16 mouse cellular contexts compared by ENCODE assay signal in the genomic region with DNA sequence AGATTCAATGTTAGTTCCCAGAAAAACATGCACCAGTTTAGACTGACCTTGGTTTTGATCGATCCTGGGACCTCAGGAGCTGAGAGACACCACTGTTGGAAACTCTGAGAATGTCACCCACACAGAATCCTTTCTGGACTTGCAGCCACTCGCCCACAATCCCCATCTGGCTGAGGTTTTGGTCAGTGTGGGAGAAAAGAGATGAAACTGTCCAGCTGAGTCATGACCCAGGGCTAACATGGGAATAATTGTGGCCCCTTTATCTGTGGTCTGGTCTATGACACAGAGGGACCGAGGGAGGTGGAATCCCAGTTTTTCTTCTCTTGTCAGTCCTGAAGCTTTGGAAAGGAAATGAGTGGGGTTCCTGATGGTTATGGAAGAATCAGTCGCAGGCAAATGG.
DNase-seq lines count a peak whose midpoint lies in the region.
"Had no signal": no experiment of that assay in that cellular context is flagged by ENCODE, and none has a peak within 500 bp of the region (broad histone marks: within the 10 kb centered on the region; RNA-seq: fewer than 3 reads in every experiment).

No protein-coding gene starts in this region.

- intact Hi-C loops in left cerebral cortex, postnatal 14 days (cut with DNase I) = no loop called here

- DNase-seq in 3134 (ENCODE audit: extremely low read depth, insufficient read length, low spot score) (peak; percentile 22), 3T3-L1 (ENCODE audit: low read depth, low spot score) (peak; percentile 69)
- DNase-seq in brain, adult 2 months (ENCODE audit: low read depth, low spot score) = peak; percentile 26
- peak; percentile 8 for DNase-seq in gonadal fat pad, adult 2 months (ENCODE audit: low read depth)
- no peak for DNase-seq in left cerebral cortex, postnatal 14 days (ENCODE audit: low spot score in 2 of 2)
- DNase-seq in heart, adult 18-20 months = no peak
- no peak for DNase-seq in left cerebral cortex, adult 11 months (ENCODE audit: low spot score)
- no peak for DNase-seq in ovary, postnatal 14 days (ENCODE audit: low spot score)
- DNase-seq: adrenal gland, adult 8-10 months; adrenal gland, postnatal 25 days; B cell, adult 2 months; cerebellum, adult 11 months; cerebellum, adult 2 months; cerebellum, adult 9-11 months; cerebellum, postnatal 25 days; heart, adult 2 months had no signal

Comparison
In these comparisons a context has a peak if more than half of its experiments do, and no peak if none do; other contexts are left out.
1. DNase-seq: peak in 3134 (single experiment), 3T3-L1 (single experiment), brain, adult 2 months (single experiment) and gonadal fat pad, adult 2 months (single experiment); none in left cerebral cortex, postnatal 14 days (0 of 2), heart, adult 18-20 months (0 of 2), left cerebral cortex, adult 11 months (single experiment) and ovary, postnatal 14 days (single experiment).